Mouse (Mus musculus) spleen, postnatal 14 days (tissue): ENCODE data around the gene Lipo4.
"Not testable (repeated sequence)": the region's sequence is repeated elsewhere in the genome, so short reads cannot be mapped to it uniquely, and the experiment has no call there.

Source experiments
- DNase-seq, 2 experiments: peaks; one replicate each; pipeline ENCODE4 v3.0.0; 2021 to 2022; ENCODE audit warnings: low spot score in 2 of 2

Lipo4 gene

DNA sequence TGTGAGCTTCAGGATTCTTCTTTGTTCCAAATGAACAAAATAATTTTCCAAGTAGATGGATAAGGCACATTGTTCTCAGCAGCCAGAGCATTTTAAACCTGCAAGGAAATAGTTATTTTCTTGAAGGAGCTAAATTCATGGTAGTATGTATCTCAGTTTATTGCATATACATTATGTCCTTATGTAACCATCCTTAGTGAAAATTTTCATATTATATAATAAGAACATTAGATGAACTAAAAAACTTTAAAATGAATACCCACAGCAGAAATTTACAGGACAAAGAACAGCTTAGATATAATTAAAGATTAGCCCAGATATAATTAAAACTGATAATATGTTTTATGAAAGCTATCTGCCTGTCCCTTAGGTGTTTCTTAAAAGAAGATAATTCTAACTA is at the start of gene Lipo4:
Gene Lipo4, minus strand, starts transcription at position 101 of the 400 bp plus-strand sequence.
- DNase-seq = no peak

DNA sequence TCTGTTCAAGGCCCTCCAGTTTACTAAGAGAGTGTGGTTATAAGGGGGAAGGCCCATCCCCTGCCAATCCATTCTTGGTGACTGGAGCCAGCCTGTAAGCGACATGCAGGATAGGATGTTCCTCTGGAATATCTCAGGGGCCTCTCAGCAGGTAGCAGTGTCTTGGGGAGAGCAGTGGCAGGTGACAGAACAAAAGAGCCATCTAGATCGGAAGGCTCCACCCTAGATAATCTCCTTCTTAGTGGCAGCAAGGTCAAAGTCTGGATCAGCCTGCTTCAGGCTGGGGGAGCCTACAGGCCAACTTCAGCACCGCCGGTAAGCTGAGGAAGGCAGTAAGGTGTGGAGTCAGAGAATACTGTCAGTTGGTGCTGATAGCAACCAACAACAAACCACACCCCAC is 61.2 kb downstream of the Lipo4 start:
- DNase-seq = not testable (repeated sequence)

DNA sequence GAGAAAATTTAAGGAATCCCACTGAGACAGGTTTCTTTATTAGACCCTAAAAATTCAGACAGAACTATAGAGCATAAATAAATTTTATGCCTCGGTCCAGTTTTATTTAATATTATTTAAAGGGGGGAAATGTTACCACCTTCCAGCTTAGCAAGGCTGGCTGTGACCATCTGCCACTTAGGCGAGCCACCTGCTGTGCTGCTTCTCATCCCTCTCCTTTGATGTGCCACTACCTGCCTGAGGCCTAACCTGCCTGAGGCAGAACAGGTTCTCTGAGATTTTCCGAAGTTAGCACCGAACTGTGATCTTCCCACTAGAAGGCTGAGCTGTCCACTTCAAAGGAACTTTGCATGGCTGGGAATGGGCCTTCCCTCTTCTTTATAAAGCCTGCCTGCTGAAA is 63.9 kb downstream of the Lipo4 start:
- no peak for DNase-seq
